13 mouse cellular contexts compared by ENCODE assay signal in the genomic region with DNA sequence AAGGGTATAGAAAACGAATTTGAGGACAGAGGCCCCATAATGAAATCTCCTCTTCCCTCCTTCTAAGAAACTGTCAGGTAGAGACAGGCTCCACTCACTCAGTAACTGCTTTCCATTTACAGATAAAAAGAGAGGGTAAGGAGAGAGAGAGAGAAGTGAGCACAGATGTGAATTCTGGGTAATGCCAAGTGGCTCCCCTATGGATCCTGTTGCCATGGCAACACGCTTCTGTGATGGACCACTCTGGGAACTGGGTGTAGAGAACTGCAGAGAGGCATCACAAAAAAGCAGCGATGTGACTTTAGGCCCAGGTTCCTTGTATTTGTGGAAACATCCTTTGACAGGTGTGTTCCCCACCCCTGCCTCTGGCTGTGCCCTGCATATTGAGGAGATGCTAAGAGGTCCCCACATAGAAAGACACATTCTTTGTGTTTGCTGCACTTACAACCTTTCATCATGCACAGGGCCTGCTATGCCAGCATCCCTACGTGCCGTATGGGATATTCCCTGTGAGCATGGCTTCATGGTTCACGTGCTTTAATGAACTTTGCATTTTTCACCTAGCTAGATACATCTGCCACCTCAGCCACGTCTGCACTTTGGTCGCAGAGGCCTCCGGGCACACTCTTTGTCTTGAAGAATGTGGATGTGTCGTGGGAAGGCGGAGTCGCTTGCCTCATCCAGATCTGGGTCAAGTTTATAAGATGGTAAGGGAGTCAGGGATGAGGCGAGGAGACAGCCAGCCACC.
DNase-seq lines count a peak whose midpoint lies in the region; ATAC-seq and TF ChIP-seq lines count a peak whose summit lies in the region.
"Had no signal": no experiment of that assay in that cellular context is flagged by ENCODE, and none has a peak within 500 bp of the region (broad histone marks: within the 10 kb centered on the region; RNA-seq: fewer than 3 reads in every experiment).

No protein-coding gene starts in this region.

- DNase-seq in midbrain, embryonic 11.5 days (ENCODE audit: low spot score, missing footprints), result no peak
- peak; percentile 86 for DNase-seq in hindbrain, postnatal 0 days (ENCODE audit: low spot score)
- DNase-seq in MN1 (ENCODE audit: low spot score), result no peak
- DNase-seq in Muller cell, postnatal 12 days (ENCODE audit: inconsistent ontology term), result no peak
- DNase-seq: cerebellum, adult 8-10 months; right cerebral cortex, postnatal 25 days; thymus, adult 2 months had no signal

- H3K27ac ChIP-seq in midbrain, embryonic 12.5 days (replicated peaks), result no peak overlapping the region
- no peak overlapping the region for H3K27ac ChIP-seq in midbrain, embryonic 11.5 days (ENCODE audit: low read depth, low read length)
- H3K27ac ChIP-seq in forebrain, embryonic 16.5 days (ENCODE audit: low read length), result peak overlapping the region; percentile 43; the same call in 1 of the 2 replicates
- H3K27ac ChIP-seq in hindbrain, postnatal 0 days, result peak overlapping the region; percentile 73
- peak overlapping the region; percentile 87 for H3K27ac ChIP-seq in neural tube, embryonic 15.5 days (replicated peaks)
- H3K27ac ChIP-seq: liver, embryonic 14.5 days had no signal

- no peak overlapping the region for H3K9ac ChIP-seq in midbrain, embryonic 12.5 days (replicated peaks)
- H3K9ac ChIP-seq in midbrain, embryonic 11.5 days (ENCODE audit: low read length), result no peak overlapping the region
- H3K9ac ChIP-seq in forebrain, embryonic 16.5 days (replicated peaks; ENCODE audit: low read depth, low read length), result no peak overlapping the region
- no peak overlapping the region for H3K9ac ChIP-seq in hindbrain, postnatal 0 days (replicated peaks; ENCODE audit: low read length)
- no peak overlapping the region for H3K9ac ChIP-seq in neural tube, embryonic 15.5 days (replicated peaks)
- H3K9ac ChIP-seq: liver, embryonic 14.5 days had no signal

- H3K4me2 ChIP-seq in midbrain, embryonic 12.5 days (replicated peaks), result no peak overlapping the region
- H3K4me2 ChIP-seq in midbrain, embryonic 11.5 days, result no peak overlapping the region
- no peak overlapping the region for H3K4me2 ChIP-seq in forebrain, embryonic 16.5 days (ENCODE audit: low read length)
- no peak overlapping the region for H3K4me2 ChIP-seq in hindbrain, postnatal 0 days (ENCODE audit: low read depth, low read length)
- no peak overlapping the region for H3K4me2 ChIP-seq in neural tube, embryonic 15.5 days

- no peak for TF ChIP-seq CTCF in hindbrain, postnatal 0 days (IDR thresholded peaks at IDR 0.05; ENCODE audit: low read depth)

- no peaks in the 10 kb centered on the region for H3K36me3 ChIP-seq in midbrain, embryonic 12.5 days
- H3K36me3 ChIP-seq in midbrain, embryonic 11.5 days (ENCODE audit: control insufficient read depth, insufficient read depth, low read length), result no peaks in the 10 kb centered on the region
- no peaks in the 10 kb centered on the region for H3K36me3 ChIP-seq in forebrain, embryonic 16.5 days (ENCODE audit: control insufficient read depth, insufficient read depth)
- no peaks in the 10 kb centered on the region for H3K36me3 ChIP-seq in hindbrain, postnatal 0 days (ENCODE audit: insufficient read depth, low read length)
- H3K36me3 ChIP-seq in neural tube, embryonic 15.5 days, result no peaks in the 10 kb centered on the region

- peak; percentile 68; the same call in 1 of the 2 replicates for ATAC-seq in midbrain, embryonic 12.5 days (ENCODE audit: low FRiP score, low read depth)
- ATAC-seq in midbrain, embryonic 11.5 days (ENCODE audit: low FRiP score), result no peak
- peak; percentile 79 for ATAC-seq in forebrain, embryonic 16.5 days
- peak; percentile 81 for ATAC-seq in hindbrain, postnatal 0 days
- peak; percentile 91 for ATAC-seq in neural tube, embryonic 15.5 days (ENCODE audit: low FRiP score)
- ATAC-seq: Patski had no signal

- 73% methylated on average over 13 of the region's 13 CpGs for WGBS in midbrain, embryonic 12.5 days
- 72% methylated on average over 13 of the region's 13 CpGs for WGBS in midbrain, embryonic 11.5 days
- 64% methylated on average over 13 of the region's 13 CpGs for WGBS in forebrain, embryonic 16.5 days
- 44% methylated on average over 13 of the region's 13 CpGs for WGBS in hindbrain, postnatal 0 days
- 47% methylated on average over 13 of the region's 13 CpGs for WGBS in neural tube, embryonic 15.5 days

- H3K4me1 ChIP-seq in midbrain, embryonic 12.5 days, result peaks cover 14% of the 10 kb centered on the region
- H3K4me1 ChIP-seq in midbrain, embryonic 11.5 days (ENCODE audit: control insufficient read depth, insufficient read depth, low read length), result peaks cover 6% of the 10 kb centered on the region
- peaks cover 7% of the 10 kb centered on the region; the same call in 1 of the 2 replicates for H3K4me1 ChIP-seq in forebrain, embryonic 16.5 days (replicated peaks; ENCODE audit: control insufficient read depth, insufficient read depth, low read length)
- H3K4me1 ChIP-seq in hindbrain, postnatal 0 days (ENCODE audit: insufficient read depth, low read length), result 0 out of 2 replicates have a peak, but pooled peaks cover 15% of the 10 kb centered on the region
- peaks cover 25% of the 10 kb centered on the region for H3K4me1 ChIP-seq in neural tube, embryonic 15.5 days

- no peaks in the 10 kb centered on the region for H3K9me3 ChIP-seq in midbrain, embryonic 12.5 days
- no peaks in the 10 kb centered on the region for H3K9me3 ChIP-seq in midbrain, embryonic 11.5 days (ENCODE audit: control insufficient read depth, low read length)
- no peaks in the 10 kb centered on the region for H3K9me3 ChIP-seq in forebrain, embryonic 16.5 days (ENCODE audit: control insufficient read depth, low read length)
- no peaks in the 10 kb centered on the region for H3K9me3 ChIP-seq in hindbrain, postnatal 0 days (ENCODE audit: low read length)
- H3K9me3 ChIP-seq in neural tube, embryonic 15.5 days (replicated peaks), result no peaks in the 10 kb centered on the region

- H3K4me3 ChIP-seq in midbrain, embryonic 12.5 days, result no peak overlapping the region
- H3K4me3 ChIP-seq in midbrain, embryonic 11.5 days (ENCODE audit: low read depth, low read length), result no peak overlapping the region
- no peak overlapping the region for H3K4me3 ChIP-seq in forebrain, embryonic 16.5 days (replicated peaks; ENCODE audit: low read length)
- no peak overlapping the region for H3K4me3 ChIP-seq in hindbrain, postnatal 0 days (ENCODE audit: low read length)
- no peak overlapping the region for H3K4me3 ChIP-seq in neural tube, embryonic 15.5 days (replicated peaks)

- no peaks in the 10 kb centered on the region for H3K27me3 ChIP-seq in midbrain, embryonic 12.5 days
- no peaks in the 10 kb centered on the region for H3K27me3 ChIP-seq in midbrain, embryonic 11.5 days (ENCODE audit: control insufficient read depth, insufficient read depth, low read length)
- H3K27me3 ChIP-seq in forebrain, embryonic 16.5 days (replicated peaks; ENCODE audit: control insufficient read depth, insufficient read depth, low read length), result no peaks in the 10 kb centered on the region
- H3K27me3 ChIP-seq in hindbrain, postnatal 0 days (ENCODE audit: insufficient read depth, low read length), result no peaks in the 10 kb centered on the region
- no peaks in the 10 kb centered on the region for H3K27me3 ChIP-seq in neural tube, embryonic 15.5 days (replicated peaks)
- H3K27me3 ChIP-seq: CH12.LX, Patski had no signal

Comparison
In these comparisons a context has a peak if more than half of its experiments do, and no peak if none do; other contexts are left out.
1. H3K27ac ChIP-seq: peak in forebrain, embryonic 16.5 days (single experiment), hindbrain, postnatal 0 days (single experiment) and neural tube, embryonic 15.5 days (single experiment); none in midbrain, embryonic 12.5 days (single experiment) and midbrain, embryonic 11.5 days (single experiment).